Mouse (Mus musculus) spleen, postnatal 36 days (tissue): ENCODE measurements at regions not wholly inside any gene's neighbourhood (a gene's known extent, or its start where the extent isn't known, plus 50 kb on each side); places are given as distances from the start of the nearest gene placed in this dataset.
A peak's percentile ranks its signal among the peaks of the same experiment; 100 is the strongest.

ENCODE experiments used
- DNase-seq, 2 experiments: peaks; one replicate each; pipeline ENCODE4 v3.0.0; 2022; ENCODE audit warnings: low spot score in 2 of 2, mixed read lengths in 1 of 2

DNA sequence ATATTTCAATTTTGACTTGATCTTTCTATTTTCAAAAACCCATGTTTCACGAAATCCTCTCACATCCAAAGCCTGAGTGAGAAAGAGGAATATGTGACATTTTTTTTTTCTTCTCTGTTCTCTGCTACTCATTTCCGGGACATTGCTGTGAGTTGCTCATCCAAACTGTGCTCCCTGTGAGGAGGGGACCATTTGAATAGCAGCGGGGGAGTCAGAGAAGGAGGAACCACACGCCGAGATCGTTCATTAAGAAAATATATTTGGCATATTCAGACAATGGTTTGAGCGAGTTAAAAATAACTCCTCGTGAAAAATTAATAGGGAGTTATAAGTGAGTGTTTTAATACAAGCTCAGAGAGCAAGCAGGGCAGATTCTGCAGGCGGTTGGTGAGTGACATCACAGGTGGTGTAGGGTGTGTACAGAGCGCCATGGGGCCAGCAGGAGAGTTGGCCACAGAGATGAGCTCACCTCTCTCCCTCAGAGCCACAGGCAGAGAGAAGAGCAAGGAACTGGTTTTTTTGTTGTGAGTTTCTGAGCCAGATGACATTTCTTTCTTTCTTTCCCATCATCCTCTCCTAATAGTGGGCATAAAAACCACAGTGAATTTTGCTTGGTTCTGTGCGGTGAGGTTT lies 54.4 kb upstream of the Calcoco1 start:
- no peak for DNase-seq

DNA sequence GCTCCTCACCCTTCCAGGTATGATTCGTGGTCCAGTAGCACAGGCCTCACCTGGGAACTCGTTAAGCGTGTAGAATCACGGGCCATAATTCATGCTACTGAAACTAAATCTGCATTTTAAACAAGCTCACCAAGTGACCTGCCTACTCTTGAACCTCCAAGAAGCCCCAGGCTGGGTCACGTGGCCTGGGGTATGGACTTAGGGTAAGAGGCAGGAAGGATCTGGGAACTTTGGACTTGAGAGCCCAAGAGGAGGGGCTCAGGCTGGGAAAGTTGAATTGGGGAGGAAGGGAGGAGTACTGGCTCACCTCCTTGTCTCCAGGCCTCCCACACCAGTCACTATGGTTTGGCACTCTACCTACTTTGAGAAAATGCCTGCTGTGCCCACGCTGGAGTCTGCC lies 58.6 kb upstream of the Calcoco1 start:
- no peak for DNase-seq

DNA sequence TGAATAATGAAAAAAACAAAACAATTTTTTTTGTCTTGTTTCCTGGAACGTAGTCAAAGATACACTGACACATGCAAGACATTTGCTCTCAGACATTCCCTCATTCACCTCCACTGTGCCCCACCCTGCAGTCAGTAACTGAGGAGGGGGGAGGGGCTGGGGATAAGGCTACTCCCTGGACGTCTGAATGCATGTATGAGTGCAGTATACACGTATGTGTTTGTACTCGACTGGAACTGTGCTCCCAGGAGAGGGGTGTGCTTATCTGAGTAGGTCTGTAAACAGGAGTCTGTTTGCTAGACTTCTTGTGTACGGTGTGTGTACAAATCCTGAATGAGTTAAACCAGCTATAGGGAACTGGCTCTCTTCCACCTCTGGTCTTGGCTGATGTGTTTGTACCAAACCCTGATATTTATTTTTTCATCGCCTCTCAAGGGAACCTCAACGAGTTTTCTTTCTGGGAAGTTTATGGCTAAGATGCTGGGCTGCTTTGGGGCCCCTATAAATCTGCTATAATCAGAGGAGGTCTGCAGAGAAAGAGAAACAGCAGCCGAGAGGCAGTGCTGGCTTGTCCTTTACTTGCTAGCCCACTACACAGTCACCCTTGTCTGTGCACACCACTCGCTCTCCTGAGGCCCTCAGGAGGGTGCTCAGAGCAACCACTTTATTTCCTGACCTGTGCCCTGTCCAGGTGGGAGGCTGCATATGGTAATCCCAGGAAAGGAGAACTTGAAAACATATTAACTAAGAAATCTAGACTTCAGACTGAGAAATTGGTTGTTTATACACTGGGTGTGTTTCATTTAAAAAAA lies 61.2 kb upstream of the Calcoco1 start:
- DNase-seq, result no peak

DNA sequence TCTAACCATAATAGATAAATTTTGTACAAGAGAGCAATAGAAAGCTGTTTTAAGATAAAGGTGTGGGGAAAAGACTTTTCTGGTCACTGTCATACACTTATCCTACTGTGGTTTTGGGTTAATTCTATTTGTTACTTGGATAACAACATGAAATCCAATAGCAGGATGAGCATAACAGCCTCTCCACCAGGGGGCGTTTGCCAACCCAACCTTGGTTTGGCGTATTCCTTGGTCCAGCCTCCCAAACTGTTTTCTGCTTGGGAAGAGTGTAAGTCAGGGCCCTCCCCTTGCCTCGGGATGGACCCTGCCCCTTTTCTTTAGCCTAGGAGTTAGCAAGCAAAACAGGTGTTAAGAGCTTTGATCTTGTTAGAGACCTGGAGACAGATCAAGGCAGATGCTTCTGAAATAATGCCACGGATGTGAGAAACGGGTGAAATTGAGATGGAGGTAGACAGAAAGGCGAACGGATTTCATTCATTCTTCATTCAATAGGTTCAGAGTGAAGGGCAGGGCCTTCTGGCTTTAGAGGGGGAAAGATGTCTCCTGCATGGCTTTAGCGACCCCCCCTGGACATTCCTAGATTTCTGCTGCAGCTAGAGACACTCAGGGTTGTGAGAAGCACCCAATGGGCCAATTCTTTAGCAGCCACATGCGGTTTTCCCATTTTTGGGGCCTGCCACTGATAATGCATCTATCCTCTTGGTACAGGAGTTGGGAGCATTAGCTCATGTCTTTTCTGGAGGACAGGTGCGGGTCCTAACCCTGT lies 63.3 kb upstream of the Calcoco1 start:
- DNase-seq, result peak; percentile 8 to 9

DNA sequence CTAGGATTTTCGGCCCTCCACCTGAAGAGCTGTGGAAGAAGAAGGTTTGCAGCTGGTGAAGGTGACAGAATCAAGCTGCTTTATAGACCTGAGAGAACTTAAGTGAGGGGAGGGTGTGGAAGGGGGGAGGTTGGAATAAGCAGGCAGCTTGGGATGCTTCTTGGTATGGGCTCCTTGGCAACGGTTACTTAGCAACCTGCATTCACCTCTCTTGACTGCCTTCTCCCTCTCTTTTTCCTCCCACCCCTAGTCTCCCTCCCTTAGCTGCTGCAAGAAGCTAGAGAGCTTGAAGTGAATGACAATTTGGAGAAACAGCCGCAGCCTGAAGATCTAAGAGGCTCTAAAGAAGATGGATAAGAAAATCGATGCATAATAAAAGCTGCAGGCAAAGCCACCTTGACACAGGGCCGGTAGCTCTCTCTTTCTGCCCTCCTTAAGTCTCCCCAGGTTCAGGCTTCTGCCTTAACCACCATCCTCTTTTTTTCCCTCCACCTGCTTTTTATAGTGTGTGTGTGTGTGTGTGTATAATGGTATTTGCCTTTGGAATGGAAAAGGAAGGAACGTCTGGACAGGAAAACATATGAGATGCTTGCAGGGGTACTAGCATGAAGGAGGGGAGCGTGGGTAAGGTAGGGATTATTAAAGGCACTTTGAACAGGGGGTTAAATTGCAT lies 67.0 kb upstream of the Calcoco1 start:
- no peak for DNase-seq

DNA sequence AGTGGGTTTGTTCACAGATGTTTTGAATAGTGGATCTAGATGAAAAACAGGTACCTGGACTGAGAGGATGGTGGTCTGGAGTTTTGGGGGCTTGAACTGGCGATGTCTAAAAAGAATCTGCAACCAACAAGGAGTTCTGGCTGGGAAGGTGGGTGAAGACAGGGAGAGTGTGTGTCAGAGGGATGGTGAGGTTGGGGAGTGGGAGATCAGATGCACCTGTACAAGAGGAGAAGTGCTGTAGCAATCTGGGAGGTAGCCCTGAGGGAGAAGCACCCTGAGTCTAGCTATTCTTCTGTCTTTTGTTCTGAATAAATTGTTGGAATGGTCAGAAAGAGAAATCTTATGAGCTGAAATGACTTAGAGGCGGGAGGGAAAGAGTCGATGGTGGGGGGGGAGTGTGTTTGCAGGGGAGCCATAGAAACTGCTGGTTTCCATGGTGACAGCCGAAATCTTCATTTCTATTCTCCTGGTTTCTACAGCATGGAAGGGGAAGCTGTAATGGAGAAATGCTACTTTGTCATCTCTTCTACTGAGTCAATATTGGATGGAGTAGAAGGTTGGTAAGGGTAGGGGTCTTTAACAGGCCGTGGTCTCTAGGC lies 75.1 kb upstream of the Calcoco1 start:
- no peak for DNase-seq

DNA sequence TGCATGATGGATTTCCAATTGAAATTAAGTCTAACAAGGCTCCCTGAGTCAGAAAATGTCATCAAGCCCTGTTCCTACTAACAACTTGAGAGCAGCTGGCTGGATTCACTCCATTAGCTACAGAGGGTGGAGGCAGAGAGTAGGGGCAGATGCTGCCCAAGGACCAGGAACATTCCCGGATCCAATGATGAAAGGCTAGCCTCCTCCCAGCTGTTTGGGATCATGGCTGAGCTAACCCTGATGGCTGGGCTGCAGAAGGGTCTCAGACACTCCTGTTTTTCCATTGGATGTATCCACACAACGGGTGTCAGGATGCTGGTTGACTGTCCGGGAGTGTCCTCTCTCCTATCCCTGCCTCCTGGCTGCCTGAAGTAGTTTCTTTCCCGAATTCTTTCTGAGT lies 78.1 kb upstream of the Calcoco1 start:
- no peak for DNase-seq

DNA sequence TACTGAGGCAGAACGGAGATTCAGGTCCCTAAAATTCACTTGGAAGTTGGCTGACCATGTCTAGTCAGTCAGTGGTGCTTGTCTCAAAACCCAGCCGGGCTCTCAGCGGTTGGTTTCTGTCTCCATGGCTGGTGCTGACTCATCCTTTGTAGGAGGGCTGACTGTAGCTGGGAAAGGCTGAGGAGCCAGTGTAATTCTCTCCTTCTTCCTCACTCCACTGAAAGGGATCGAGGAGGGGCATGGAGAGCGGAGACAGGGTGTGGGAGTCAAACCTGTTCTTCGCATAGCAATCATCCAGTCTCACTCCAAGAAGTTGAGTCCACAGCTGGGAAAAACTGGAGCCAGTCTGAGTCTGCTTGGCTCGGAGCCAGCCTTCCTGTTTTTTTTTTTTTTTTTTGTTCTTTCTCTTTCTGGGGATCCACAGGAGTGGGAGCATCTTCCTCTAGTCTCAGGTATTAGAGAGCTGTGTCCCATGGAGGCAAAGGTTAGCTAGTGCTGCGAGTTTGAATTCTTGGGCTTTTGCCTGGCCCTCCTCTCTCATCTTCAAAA lies 80.4 kb upstream of the Calcoco1 start:
- DNase-seq, result no peak

DNA sequence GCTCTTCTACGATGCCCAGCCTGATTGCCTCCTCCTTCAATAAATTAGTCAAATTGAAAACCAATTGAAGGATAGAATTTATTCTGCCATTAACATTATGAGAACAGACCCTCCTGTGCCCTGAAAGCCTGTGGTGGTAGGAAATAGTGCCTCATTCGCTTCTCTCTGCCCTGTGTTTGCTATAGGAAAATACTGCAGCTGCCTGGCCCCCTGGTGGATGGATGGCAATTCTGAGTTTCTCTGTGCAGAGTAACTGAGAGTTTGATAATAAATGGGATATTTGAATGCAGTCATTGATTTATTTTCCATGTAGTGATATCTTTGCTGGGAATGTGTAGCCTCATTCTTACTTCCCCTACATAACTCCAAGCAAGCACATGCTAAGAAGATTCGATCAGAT lies 85.4 kb upstream of the Calcoco1 start:
- DNase-seq, result no peak

DNA sequence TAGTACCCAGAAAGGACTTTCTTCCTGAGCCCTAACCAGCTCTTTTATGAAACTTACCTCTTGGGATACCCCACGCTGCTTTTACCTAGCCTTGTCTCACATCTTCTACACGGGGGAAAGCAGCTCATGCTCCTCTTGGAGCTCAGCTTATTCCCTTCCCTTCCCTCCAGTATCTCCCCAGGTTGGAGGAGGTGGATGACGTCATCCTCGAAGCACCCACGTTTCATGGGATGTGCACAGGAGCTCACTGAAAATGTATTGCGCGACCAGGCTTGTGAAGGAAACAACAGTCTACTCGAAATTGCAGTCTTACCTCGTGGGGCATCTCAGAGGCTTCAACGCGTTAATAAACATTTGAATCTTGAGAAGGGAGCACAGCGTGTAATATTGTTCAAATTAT lies 97.2 kb upstream of the Calcoco1 start:
- no peak for DNase-seq

DNA sequence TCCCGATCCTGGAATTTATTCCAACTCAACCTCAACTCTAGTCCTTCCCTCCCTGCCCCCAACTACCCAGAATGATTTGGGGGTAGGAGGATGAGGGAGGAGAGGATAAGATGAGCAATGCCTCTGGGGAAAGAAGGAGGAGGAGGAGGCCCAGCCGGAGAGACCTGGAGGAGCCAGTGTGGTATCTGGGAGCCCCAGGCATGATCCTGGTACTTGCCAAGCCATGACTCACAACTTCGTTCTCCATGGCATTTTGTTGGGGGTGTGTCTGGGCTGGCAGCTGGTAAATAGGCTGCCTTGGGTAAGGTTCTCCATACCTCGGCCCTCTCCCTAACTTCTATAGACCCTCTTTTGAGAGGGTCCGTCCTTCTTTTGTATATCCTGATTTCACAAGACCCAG lies 81.2 kb upstream of the Hoxc13 start:
- DNase-seq, result no peak

DNA sequence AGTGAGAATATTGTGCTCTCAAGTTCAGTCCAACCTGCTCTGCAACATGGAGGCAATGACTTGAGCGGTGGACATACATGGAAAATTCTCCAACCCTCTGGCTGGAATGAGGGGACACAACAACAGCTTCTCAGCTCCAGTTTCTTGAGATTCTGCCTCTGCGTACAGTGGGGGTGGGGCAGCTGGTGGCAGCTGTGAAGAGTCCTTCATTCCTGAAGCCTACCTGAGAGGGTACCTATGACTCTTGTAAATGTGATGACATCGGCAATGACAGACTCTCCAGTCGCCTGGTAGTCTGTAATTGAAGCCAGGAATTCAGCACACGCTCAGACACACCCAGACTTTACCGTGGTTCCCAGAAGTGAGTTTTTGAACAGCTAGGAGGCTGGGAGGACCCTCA lies 58.5 kb upstream of the Hoxc13 start:
- no peak for DNase-seq

DNA sequence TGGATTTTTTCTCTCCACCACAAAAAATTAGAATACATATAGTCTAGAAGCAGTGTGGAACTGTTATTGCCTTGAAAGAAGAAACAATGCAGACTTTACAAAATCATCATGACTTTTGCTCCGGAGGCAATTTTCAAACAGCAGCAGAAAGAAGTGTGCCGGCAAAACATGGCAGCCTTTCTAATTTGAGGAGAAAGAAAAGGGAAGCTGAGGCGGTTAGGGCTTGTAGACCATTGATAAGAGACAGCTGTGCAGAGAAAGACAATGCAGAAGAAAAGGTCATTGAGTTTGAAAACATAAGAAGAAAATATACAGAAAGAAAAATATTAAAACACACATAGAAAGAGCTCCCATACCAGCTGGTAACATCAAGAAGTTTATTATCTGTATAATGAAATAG lies 54.1 kb upstream of the Hoxc13 start:
- DNase-seq, result no peak
